Mouse (Mus musculus) testis, postnatal 14 days (tissue): ENCODE measurements around the gene Olfr654.
A peak's percentile ranks its signal among the peaks of the same experiment; 100 is the strongest.

ENCODE experiments used
- DNase-seq: peaks from one replicate; pipeline ENCODE4 v3.0.0; 2021; ENCODE audit warnings: low spot score

The Olfr654 gene

DNA sequence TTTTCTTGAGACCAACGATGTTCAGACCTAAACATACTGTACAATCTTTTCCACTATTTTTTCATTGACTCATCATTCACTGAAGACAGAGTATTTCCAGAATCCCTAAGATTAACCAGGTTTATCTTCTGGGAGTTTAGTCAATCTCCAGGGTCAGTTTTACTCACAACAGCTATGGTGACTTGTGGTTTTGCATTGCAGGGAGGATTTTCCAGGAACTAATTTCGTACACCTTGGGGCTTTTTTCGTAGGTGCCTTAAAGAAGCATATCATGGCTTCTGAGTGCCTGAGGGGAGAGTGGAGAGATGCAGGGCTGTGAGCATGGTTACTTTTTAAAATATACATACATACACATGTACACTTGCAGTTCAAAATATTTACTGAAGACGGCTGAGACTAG lies at the start of gene Olfr654:
Gene Olfr654 (plus strand): TSS at position 301 of the 400 bp plus-strand sequence.
- no peak for DNase-seq

DNA sequence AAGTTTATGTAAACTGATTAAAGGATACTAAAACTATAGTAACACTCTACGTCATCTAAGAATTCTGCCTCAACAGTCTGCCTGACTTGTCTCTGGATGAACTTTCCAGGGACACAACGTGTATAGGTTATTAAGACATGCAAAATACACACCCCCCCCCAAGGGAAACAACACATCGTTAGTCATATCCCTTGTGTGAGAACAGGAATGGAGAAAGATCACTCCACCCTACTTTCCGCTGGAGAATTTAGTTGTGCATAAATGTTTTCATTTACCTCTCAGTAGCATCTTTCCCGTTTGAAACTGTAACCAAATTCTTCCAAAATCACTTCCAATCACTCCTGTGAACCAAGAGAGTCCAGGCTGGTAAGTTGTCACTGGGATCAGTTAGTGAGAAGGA lies 37.0 kb upstream of the Olfr654 start, which contains the start of gene Olfr651:
Gene Olfr651 (plus strand): TSS at position 301 of the 400 bp plus-strand sequence.
- no peak for DNase-seq

DNA sequence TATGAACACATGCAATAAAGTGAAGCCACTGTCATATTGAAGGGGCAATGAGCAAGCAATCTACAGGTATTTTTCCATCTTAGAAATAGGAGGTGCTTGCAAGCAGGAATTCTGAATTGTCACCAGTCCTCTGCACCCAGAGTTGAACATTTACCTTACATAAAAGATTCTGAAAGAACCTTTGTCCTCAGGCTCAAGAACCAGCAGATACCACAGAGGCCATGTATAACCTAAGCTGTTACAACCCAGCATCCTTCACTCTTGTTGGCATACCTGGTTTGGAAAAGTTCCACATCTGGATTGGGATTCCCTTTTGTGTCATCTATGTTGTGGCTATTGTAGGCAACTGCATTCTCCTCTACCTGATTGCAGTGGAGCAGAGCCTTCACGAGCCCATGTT lies 34.1 kb upstream of the Olfr654 start:
- DNase-seq, result no peak

DNA sequence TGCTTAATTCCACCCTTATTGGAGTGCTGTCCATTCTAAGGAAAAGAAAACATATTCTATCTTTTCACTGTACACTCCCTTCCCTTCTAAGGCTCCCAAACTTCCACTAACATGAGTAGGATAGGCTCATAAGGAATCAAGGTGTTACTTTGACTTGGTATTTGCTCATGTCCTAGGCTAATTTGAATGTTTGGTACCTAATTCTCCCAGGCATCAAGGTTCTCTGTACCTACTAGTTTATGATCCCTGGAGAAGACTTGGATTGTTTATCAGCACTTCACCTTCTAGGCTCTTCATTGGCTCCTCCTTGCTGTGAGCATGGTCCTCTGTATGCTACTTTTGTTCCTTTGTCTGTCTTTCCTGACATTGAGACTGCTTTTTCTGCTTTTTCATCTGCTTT lies 26.2 kb upstream of the Olfr654 start, which contains the start of gene Olfr652:
Gene Olfr652 (plus strand): TSS at position 301 of the 400 bp plus-strand sequence.
- DNase-seq, result no peak

DNA sequence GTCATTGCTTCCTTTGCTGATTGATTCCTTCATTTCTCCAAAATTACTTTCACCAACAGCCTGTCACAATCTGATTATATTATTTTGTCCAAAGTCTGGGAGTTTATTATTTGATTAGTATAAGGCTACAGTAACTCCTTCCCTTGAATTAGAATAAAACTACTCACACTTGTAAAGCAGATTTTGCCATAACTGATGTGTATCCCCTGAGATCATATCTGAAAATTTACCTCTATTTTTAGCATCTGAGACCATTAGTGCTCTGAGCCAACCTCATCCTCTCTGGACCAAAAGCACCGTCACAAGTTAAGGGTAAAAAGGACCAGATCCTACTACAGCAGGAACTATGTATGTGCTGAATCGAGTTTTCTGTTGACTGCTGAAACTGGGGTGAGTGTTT lies 9.8 kb upstream of the Olfr654 start, which contains the start of gene Olfr653:
Gene Olfr653 (plus strand): TSS at position 301 of the 400 bp plus-strand sequence.
- no peak for DNase-seq

GRCm38 (mm10) chr7:104580846-104581245 lies 6.0 kb upstream of the Olfr654 start:
- no peak for DNase-seq

DNA sequence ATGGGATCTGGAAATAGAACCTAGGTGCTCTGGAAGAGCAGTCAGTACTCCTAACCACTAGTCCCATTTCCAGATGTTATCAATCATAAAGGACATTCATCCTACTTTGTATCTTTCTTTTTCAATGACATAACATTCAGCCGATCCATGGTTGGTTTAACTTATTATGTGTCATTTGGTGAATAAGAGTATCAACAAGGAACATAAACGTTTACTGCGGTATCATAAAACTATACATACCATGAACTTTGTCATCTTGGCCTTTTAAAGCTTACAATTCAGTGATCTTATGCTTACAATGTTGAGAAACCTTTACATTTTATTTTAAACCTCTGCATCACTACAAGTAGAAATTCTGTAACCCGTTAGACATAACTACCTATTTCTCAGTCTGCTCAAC lies 5.4 kb upstream of the Olfr654 start:
- DNase-seq, result no peak

DNA sequence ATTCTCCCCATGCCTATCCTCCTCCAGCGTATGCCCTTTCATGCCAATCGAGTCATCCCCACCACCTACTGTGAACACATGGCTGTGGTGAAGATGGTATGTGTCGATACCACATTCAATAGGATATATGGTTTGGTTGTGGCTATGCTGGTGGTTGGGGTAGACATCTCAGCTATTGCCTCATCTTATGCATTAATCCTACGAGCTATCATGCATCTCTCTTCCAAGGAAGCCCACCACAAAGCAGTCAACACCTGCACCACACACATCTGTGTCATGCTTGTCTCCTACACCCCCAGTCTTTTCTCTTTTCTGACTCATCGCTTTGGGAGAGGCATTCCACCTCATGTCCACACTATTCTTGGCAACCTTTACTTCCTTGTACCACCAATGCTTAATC lies 1.4 kb downstream of the Olfr654 start:
- no peak for DNase-seq

GRCm38 (mm10) chr7:104601679-104602078 lies 14.9 kb downstream of the Olfr654 start, which contains the start of gene Olfr655:
Olfr655 (minus strand) TSS chr7:104601779.
- DNase-seq, result no peak

DNA sequence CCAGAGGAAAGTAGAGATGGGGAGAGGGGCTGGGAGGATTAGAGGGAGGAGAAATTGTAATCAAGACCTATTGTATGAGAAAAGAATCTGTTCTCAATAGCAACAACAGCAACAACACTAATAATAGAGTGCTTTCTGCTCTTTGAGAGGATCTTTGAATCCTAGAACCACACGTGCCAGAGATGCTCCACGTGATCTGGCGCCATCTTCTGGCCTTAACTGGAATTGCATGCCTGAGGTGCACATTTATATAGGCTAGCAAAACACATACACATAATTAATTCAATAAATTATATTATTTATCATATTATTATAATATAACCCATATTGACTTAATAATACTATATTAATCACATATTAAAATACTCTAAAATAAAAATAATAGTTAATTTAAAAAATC lies 16.3 kb downstream of the Olfr654 start:
- DNase-seq, result peak; percentile 11

DNA sequence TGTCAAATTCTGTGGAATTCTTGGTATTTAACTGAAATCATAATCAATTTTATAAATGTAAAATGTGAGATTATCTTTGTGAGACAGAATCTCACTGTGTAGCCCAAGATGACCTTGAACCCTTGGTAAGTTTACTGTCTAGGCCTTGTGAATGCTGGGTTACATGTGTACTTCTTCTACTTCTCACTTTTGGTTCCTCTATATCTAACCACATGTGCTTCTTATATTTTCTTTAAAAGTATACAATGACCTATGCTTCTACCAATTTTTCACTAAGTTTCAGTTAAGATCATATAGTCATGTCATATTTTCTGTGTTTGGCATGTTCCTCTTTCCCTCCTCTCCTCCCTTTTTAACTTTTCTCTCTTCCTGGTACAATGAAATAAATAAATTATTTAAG lies 17.9 kb downstream of the Olfr654 start:
- no peak for DNase-seq

GRCm38 (mm10) chr7:104613655-104614054 lies 26.8 kb downstream of the Olfr654 start, which contains the start of gene Olfr656:
Olfr656 (plus strand) TSS chr7:104613955.
- DNase-seq, result no peak

DNA sequence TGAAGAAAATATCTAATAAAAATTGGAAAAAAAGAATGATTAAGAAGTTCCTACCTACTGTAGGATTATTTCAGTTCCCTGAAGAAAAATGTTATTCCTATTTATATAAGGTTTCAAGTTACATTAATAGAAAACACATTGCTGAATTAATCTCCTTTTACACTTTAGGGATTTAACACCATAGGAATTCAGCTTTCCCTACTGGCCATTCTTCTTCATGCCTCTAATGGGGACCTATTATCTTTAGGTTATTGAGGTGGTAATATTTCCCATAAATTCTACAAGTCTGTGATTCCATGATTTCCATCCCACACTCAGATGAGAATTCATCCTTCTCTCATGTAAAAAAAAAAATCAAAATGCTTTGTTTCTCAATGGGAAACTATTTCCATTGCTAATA lies 37.7 kb downstream of the Olfr654 start, which contains the start of gene Olfr657:
Gene Olfr657 (plus strand): TSS at position 301 of the 400 bp plus-strand sequence.
- no peak for DNase-seq
